Mouse (Mus musculus) adipocyte (in vitro differentiated cells): Measurements from ENCODE around the gene Nfatc2.

Experiments used
- DNase-seq: peaks from one replicate; pipeline ENCODE4 v3.0.0-alpha.2; 2016; ENCODE audit warnings: low spot score

Nfatc2 gene

DNA sequence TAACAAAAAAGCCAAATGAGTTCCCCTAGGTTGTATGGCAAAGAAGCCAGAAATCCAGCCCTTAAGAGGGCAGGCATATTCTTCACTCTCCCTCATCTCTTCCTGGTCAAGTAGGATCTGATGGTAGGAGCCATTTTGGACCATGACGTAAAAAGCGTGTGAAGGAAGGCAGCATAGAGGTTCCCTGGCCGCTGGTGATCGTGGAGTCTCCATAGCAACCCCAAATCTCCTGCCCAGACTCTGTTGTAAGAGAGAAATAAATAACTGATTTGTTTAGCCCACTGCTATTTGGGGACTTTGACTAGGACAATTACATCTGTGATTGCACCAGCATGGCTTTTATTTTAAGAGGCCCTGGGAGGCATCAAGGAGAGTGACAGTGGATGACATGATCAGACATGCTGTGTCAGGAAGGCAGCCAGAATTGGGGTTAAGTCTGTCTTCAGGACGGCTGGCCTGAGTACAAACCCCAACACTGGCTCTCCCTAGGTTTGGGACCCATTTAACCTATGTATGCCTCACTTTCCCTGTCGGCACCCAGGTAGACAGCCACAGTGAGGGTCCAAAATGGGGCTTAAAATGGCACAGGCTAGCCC, 8.3 kb upstream of the Nfatc2 start:
- no peak for DNase-seq

DNA sequence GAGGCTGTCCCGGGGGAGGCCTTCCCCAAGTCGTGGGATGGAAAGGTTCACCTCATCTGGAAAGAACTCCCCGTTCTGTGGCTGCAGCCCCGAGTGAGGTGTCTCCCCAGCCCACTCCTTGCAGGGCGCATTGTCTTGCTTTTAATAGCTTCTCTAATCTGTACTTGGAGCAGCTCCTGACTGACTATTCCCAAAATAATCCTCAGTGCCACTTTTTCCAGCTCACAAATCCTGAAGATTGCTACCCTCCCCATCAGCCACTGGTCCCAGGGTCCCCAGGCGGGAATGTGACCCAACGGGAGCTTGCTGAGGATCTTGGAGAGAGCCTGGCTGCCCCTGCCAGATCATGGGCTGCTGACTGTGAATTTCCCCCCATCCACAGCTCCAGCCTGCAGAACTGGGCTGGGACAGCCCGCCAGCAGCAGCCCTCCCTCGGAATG, 6.7 kb upstream of the Nfatc2 start:
- no peak for DNase-seq

DNA sequence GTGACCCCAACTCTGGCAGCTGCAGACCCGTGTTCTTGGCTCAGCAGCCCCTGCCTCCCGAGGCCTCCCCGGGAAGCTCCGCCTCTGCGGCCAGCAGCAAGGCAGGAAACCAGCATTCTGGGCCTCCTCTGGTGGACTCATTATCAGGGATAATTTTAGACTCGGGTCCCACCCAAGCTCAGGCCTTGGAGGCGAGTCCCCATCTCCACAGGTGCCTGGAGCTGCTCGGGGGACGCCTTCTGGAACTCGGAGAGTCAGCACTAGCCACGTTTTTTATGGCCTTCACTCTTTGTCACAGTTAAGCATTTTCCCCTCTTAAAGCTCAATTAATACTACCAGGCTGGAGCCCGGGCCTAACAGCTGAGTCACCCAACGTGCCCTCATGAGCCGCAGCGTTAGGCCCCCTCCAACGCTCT, 3.2 kb upstream of the Nfatc2 start:
- no peak for DNase-seq

DNA sequence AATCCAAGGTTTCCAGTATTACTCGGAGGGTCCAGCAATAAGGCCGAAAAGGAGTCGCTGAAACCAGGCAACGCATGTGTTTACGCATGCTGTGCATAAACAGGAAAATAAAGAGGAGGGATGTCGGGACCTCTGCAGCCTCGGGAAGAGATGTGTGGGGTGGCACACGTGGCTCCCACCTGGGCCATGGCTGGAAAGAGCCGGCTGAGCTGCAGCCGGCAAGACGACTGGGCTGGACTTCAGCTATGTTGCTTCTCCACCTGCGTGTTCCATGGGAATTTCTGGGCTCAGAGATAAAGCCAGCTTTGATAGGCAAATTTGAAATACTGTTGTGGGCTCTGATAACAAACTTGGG, 907 bp upstream of the Nfatc2 start:
- no peak for DNase-seq

DNA sequence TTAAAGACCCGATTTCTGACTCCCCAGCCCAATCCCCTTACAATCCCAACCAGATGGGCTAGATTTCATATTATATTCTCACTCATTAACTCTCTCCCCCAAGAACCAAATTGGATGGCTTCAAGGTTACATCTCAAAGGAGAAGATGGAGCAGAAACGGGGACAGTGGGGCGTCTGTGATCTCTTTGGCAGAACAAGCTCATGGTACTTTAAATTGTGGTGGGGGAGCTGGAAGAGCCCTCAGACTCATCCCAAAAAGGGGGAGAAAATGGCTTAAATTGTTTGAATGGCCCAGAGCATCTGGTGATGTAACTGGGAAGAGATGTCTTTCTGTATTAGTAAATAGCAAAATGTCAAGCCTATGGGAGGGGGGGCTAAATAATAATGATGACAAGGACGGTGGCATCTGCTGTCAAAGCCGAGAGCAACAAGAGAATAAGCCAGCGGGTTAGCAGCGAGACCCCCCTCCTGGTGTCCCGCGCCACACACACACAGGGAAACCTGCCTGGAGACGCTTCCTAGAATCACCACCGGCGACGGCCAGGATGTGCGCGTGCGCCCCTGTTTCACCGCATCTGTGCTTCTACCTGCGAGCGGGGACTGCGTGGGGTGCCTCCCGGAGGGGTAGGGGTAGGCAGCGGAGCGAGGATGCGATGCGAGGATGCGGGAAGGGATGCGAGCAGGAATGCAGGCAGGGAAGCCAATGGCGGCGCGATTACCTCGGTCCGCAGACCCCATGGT, 537 bp downstream of the Nfatc2 start:
- DNase-seq, result no peak

DNA sequence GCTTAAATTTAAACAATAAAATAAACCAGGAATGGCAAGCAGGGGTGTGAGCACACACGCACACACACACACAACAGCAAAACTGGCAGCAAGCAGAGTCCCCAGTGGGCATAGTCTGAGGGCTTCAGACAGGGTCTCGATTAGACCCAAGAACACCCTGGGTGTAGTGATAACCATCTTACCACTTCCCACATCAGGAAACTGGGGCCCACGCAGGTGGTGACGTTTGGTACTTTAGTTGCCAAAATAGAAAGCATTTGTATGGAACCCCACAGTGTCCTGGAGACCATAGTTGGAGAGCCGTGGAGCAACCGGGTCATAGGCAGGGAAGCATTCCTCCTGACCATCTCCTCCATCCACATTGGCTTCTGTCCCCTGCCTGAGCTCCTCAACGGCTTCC, 5.8 kb downstream of the Nfatc2 start:
- no peak for DNase-seq

DNA sequence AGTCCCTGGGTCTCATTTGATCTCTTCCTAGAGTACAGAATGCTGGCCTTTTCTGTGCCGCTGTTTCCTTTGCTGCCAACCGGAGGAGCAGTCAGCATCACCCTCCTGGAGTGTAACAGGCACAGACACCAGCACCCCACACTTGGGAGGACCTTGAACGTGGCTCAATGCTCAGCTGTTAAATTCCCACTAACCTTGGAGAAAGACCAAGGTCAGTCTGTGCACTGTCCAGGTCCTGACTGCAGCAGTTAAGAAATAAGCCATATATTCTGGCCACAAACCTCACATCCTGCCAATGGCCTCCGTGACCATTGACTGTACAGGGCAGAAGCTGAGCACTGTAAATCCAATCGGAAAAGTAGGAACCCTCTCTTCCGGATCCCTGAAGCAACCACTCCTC, 7.8 kb downstream of the Nfatc2 start:
- no peak for DNase-seq

DNA sequence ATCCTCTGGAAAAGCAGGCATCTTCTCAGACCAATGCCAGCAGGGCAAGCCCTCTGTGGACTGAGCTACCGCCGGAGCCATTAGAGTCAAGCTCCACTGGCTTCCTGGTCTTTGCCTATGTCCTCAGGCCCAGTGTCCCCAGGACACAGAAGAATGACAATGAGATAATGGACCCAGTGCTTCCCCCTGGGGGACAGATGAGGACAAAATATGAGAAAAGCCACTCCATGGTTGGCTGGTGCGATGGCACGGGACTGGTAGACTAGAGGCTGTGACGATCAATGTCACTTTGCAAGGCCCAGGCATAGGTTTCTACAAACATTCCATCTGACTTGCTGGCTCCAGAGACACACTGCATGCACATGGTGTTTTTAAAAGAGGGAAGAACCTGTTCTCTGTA, 8.5 kb downstream of the Nfatc2 start:
- DNase-seq, result no peak

DNA sequence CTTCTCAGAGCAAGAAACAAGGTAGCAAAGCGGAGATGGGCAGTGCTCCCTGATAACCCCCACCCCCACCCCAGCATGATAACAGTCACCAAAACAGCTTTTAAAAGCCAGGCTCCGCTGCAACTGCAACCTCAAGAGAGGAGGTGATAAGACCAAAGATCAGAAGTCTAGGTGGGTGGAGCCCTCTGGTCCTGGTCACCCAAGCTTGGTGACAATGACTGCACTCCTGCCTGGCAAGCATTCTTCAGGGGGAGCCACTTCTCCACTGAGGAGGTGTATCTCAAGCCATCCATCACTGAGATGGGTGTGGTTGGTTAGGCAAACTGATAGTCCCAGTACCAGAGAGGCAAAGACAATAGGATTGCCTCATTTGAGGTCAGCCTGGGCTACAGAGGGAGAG, 10.4 kb downstream of the Nfatc2 start:
- no peak for DNase-seq

DNA sequence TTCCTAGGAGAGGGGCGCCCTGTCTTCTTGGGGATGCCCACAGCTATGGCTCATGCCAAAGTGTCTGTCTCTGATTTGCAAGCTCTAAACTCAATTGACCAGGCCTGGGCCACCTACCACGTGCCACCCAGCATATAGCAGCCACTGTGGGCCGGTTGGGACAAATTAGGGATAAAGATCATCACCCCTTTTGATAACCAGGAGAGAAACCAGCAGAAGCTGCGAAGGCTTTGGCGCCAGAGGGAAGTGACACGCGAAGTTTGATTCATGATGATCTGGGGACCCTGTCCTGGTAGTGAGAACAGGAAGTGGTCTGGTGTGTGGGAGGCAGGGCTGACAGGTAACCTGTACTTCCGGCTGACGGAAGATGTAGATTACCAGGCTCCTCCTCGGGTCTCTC, 10.9 kb downstream of the Nfatc2 start:
- no peak for DNase-seq

DNA sequence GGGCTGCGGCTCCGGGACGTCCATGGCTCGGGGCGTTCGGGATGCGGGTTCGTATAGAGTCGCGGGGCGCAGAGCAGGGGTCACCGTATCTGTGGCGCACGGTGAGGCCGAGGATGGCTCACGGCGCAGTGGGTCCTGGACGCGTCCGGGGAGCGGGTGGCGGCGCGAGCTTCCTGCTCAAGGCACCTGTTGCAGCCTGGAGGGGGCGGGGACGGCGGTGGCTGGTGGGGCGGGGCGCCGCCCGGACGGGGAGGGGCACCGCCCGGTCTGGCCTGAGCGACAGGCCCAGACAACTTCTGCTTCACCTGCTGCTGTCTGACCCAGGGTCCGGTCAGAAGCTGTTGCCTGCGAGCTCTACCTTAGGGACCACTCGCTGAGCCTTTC, 11.3 kb downstream of the Nfatc2 start:
- DNase-seq, result no peak

DNA sequence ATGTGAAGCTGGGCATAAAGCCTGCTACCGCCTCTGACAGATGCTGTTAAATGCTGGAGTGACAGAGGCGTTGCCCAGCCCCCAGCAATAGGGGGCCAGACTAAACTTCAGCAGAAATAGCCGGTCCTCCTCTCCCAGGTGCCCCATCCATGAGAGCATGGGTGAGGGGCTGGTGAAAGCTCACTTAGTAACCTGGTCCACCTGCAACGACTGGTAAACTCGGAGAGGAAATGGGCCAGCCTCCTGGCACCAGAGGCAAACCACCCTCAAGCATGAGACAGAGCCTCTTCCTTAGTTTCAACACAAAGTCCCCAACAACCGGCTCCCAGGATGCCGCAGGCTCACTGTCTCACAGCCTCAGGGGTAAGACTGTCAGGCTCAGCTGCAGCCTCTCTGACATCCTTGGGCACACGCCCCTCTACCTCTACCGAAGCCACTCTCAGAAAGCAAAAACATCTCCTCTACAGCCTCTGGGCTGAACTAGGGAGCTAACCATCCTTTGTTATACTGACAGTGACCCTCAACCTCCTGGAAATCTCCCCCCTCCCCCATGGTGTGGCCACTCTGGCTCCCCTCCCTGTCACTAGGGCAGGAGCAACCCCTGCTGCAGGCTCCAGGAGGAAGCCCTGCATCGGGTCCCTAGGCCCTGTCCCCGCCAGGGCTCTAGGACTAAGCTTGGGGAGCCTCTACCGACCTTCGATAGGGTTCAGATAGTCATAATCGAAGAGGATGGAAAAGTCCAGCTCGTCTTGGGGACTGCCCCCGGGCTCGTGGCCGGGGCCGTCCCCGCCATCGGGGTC, 11.9 kb downstream of the Nfatc2 start:
- no peak for DNase-seq

DNA sequence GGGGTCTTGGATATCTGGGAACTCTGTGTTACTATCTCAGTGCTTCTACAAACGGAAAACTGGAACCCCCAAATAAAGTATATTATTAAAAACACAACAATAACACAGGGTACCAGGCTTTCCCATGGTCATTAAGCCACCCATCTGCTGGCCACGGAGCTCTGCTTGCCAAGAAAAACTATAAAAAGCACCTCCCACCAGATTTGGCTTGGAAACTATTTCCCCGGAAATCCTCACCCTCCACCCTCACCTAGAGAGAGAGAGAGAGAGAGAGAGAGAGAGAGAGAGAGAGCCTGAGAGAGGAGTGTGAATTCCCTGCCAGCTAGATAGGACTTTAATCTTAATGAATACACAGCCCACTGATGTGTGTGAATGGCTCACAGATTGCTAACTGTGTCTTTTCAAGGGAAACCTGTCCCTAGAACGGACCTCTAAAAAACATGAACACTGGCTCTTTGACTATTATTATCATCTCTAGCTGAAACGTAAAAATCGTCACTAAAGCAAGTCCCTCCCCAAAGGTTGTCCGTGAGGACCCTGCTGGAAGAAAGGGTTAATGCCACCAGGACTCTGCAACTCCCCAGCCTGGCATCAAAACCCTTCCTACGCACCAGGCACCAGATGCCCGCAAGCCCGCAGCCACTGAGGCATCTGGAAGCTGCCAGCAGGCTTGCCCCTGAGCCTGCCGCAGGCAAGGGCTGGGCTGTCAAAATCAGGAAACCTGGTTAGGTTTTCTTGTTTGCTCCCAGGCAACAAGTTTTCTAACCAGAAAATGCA, 12.7 kb downstream of the Nfatc2 start:
- no peak for DNase-seq

DNA sequence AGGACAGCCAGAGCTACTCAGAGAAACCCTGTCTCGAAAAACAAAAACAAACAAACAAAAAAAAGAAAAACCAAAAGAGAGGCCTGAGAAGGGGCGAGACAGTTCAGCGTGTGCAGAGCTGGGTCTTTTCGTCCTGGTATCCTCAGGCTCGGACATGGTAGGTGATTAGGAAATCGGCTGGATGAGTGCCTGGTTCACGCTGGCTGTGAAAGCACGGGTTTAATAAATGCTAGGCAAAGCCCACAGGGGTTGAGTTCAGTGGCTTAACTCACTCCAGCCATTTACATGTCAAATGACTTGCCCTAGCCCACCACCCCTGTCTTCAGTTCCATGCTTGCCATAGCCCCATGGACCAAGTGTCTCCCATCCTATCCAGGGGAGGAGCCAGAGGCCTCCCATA, 14.3 kb downstream of the Nfatc2 start:
- DNase-seq, result peak; percentile 66

DNA sequence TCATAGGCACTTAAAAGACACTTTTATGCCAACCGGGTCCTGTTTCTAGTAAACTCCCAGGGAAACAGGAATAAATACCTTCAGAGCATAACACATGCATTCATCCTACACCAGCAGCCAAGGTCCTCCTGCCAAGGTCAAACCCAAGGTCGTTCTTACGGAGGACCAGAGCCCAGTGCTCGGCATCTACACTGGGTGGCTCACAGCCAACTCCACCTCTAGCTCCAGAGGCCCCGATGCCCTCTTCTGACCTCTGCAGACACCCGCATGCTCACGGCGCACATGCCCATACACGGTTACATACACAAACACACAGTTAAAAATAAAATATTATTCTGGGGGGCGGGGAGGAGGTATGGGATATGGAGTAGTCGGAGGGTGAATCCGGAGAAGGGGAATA, 14.9 kb downstream of the Nfatc2 start:
- no peak for DNase-seq

DNA sequence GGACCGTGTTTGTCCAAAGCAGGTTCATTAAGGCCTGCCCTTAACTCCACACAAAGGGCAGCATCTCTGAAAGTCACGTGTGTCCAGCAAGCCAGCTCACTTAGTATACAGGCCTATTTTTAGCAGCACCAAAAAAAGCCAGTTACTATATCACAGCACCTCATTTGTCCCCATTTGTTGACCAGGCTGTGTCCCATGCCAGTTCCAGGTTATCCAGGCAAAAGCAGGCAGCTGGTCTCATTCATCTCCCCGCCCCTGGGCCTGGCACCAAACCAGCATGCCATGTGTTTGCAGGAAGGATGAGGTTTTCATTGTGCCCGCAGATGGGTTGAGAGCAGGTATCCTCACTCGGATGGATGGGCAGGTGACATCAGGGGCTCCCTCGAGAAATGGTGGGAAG, 16.6 kb downstream of the Nfatc2 start:
- DNase-seq, result no peak

DNA sequence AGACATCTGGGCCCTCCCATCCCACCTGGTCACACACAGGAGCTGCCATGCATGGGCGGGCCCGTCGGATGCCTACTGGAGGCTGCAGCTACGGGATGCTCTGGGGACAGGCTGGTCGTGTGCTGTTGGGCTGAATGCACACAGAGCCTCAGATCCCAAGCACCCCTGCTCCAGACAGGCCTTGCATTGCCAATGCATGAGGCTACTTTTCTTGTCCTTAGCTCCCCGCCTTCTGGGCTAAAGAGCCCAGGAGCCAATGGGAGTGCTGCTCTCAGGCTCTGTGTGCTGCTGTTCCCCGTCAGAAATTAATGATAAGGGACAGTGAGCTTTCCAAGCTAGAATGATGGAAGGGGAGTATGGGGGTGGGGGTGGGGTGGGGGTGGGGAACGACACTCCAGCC, 17.0 kb downstream of the Nfatc2 start:
- DNase-seq, result no peak

DNA sequence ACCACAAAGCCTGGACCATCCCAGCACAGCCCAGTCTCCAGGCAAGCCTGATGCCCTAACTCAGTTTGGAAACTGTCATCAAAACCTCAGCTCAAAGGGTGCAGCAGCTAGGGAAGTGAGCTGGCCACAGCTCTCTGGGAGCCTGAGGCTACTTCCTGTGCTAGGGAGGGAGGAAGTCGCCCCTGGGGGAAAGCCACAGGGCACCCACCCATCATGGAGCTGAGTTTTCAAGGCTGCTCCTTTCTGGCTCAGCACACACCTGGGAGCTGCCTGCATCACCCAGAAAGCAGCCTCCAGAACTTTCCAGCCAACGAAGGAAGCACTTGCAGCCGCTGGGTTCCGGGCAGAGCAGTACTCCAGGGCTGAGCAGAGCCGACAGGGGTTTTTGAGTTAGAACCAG, 18.4 kb downstream of the Nfatc2 start:
- DNase-seq, result no peak

DNA sequence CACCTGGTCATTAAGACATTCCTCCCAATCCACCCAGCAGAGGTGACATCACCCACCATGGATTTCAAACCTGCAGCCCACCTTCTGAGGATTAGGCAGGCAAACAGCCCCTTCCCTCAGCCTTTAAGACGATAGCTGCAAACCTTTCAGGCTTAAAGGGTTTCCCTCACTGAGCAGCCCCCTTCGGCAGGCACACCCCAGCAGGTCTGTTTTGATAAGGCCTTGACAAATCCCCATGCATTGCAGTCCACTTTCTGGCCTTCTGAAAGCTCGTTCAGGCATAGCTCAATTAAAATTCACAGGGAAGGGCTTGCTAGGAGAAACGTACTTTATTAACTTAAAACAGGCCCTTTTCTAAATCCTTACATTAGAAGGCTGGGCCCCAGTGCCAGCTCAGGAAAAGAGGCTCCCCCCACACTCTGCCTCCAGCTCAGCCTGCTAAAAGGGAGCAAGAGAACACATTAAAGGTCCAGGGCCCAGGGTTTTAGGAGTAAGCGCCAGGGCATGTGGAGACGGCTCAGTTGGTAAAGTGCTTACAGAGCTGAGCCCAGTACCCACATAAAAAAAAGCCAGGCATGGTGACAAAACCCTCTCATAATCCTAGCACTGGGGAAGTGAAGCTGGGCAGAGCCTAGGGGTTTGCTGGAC, 20.1 kb downstream of the Nfatc2 start:
- DNase-seq, result no peak

DNA sequence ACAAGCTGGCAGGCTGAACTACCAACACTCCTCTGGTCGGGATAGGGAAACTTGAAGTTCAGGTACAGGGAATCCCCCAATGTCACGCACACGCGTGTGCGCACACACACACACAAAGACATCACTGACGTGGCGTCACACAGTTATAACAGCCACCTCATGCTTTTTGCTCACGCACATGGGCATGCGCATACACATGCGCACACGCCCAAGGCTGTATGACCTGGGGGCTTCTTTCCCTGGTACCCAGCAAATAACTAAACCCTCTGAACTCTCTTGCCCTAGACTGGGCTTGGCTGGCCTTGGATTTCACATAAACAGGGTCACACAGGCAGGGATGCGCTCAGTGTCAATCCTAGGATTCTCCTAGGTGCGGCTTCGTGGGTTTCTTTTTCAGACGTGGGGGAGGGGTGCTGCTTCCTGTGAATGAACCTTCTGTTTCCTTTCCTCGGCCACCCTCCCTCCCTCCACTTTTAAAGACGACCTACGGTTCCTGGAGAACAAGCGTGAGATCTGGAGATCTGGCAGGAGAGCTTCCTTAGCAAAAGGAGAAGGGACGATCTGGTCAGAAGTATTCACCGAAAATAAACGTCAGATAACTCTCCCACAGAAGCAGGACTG, 21.1 kb downstream of the Nfatc2 start:
- no peak for DNase-seq

DNA sequence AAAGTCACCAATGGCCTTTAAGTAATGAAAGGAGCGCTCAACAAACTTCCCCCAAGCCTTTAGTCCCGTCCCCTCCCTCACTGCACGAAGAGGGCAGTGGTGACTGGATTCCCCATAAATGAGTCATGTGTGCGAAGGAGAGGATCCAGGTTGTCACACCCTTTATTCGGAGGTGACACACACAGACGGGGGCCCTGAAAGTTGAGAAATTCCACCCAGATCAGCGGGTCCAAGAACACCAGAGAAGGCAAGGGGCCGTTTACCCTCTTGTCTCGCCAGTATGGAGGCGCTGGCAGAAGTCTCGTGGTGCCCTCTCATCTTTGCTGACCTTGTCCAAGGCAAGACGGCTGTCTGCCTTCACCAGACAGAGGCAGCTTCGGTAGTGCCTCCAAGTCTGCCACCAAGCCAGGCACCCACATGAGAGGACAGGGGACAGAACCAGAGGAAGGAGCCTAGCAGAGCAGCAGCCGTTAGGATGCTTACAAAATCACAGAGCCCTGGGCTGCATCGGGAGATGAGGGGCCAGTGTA, 21.8 kb downstream of the Nfatc2 start:
- DNase-seq, result no peak
